Mouse (Mus musculus) telencephalon, adult 2 months (tissue): ENCODE results near the gene Rorc.

Source experiments
- DNase-seq: peaks from one replicate; pipeline ENCODE4 v3.0.0-alpha.2; 2011; ENCODE audit warnings: low read depth, low spot score

Gene Rorc

GRCm38 (mm10) chr3:94413031-94413679, 40.6 kb downstream of the Rorc start, which contains the start of gene Tdrkh:
Tdrkh (plus strand) TSS chr3:94413273.
- DNase-seq = peak; percentile 99

- DNase-seq = no peak
Measured at GRCm38 (mm10) chr3:94430980-94431379, 58.4 kb downstream of the Rorc start.

GRCm38 (mm10) chr3:94434305-94434704, 61.7 kb downstream of the Rorc start:
- DNase-seq = no peak

- DNase-seq = no peak
Measured at GRCm38 (mm10) chr3:94436420-94436819, 63.8 kb downstream of the Rorc start.

- no peak for DNase-seq
Measured at GRCm38 (mm10) chr3:94441182-94441581, 68.6 kb downstream of the Rorc start.

GRCm38 (mm10) chr3:94442951-94443596, 70.5 kb downstream of the Rorc start, which contains the start of gene Mrpl9:
Mrpl9 (plus strand) TSS chr3:94443318.
- peak; percentile 79 for DNase-seq

GRCm38 (mm10) chr3:94443597-94443964, 71.0 kb downstream of the Rorc start, which contains the start of gene Oaz3:
Oaz3 (minus strand) TSS chr3:94443915.
- DNase-seq = no peak
